Mouse (Mus musculus) embryonic facial prominence, embryonic 12.5 days (tissue): ENCODE results near the gene Scn7a. TPM values are rescaled to one million over a fixed set of nuclear protein-coding genes. Genes with fewer than 3 reads are reported as not detected.

ENCODE experiments used
- ATAC-seq: fragments of 200-750 bp; cut with Nextera tagmentation; 2 replicates; pipeline ENCODE4 v1.8.0; 2017; ENCODE audit not compliant: insufficient number of reproducible peaks, insufficient read depth, low FRiP score, low TSS enrichment
- H3K27ac ChIP-seq: fragments of 300-500 bp; sonication (generic); 2 replicates; pipeline ENCODE4 v1.5.1; 2016; ENCODE audit warnings: mild to moderate bottlenecking
- H3K27me3 ChIP-seq: fragments of 300-500 bp; sonication (generic); 2 replicates; pipeline ENCODE4 v1.6.1; 2016; ENCODE audit warnings: mild to moderate bottlenecking, moderate library complexity
- H3K36me3 ChIP-seq: fragments of 300-500 bp; sonication (generic); 2 replicates; pipeline ENCODE4 v1.6.1; 2016; ENCODE audit warnings: mild to moderate bottlenecking
- H3K4me1 ChIP-seq: fragments of 300-500 bp; sonication (generic); 2 replicates; pipeline ENCODE4 v1.6.1; 2016
- H3K4me2 ChIP-seq: fragments of 300-500 bp; sonication (generic); replicated peaks from 2 replicates; pipeline ENCODE4 v1.6.1; 2016; ENCODE audit warnings: mild to moderate bottlenecking, moderate library complexity
- H3K4me3 ChIP-seq: fragments of 300-500 bp; sonication (generic); 2 replicates; pipeline ENCODE4 v1.5.1; 2016; ENCODE audit warnings: mild to moderate bottlenecking
- H3K9ac ChIP-seq: fragments of 300-500 bp; sonication (generic); 2 replicates; pipeline ENCODE4 v1.6.1; 2016; ENCODE audit warnings: mild to moderate bottlenecking, moderate library complexity
- H3K9me3 ChIP-seq: fragments of 300-500 bp; sonication (generic); 2 replicates; pipeline ENCODE4 v1.6.1; 2016; ENCODE audit warnings: mild to moderate bottlenecking, moderate library complexity
- WGBS: fragments of 180-500 bp; shearing (Covaris S2); methylation state at CpG from one replicate; pipeline ENCODE4 v1.1.7; 2016; 5-methylcytosine and 5-hydroxymethylcytosine counted together
- polyA plus RNA-seq: library from polyadenylated mRNA; unstranded; fragments of >200 nt; fragmentation: Nextera tagmentation; extraction: Ambion mirVana; gene quantifications from 2 replicates; pipeline ENCODE4 v1.2.1, GENCODE M21; 2016

Scn7a gene
- 0.78 and 0.84 TPM in 2 replicates for polyA plus RNA-seq

DNA sequence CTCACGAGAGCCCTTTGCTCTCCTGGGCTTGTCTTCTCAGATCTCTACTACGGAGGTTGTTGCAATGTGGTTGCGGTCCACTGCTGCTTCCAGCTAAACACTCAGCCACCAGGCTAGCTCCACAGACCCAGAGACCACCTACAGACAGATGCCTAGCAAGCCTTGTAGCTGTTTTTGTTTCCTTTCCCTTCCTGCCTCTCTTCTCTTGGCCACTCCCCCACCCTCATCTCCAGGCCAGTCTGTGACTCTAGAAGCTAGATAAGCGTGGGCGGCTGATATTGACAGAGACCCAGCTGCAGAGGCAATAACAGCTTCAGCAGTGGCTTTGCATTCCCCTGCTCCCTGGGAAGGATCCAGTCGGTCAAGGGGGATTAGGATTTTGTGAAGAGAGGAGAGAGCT is at the start of gene Scn7a:
Gene Scn7a, minus strand, starts transcription at position 150 of the 400 bp plus-strand sequence.
- no peak within 1 kb of the TSS for H3K4me3 ChIP-seq
- H3K36me3 ChIP-seq = no peaks in the 10 kb centered on the region
- H3K9me3 ChIP-seq = no peaks in the 10 kb centered on the region
- ATAC-seq = no peak
- no peaks in the 10 kb centered on the region for H3K27me3 ChIP-seq
- no peaks in the 10 kb centered on the region for H3K4me1 ChIP-seq
- no peak within 1 kb of the TSS for H3K27ac ChIP-seq
- no peak within 1 kb of the TSS for H3K9ac ChIP-seq
- no peak within 1 kb of the TSS for H3K4me2 ChIP-seq
- 35% methylated on average over 6 of the region's 6 CpGs for WGBS

DNA sequence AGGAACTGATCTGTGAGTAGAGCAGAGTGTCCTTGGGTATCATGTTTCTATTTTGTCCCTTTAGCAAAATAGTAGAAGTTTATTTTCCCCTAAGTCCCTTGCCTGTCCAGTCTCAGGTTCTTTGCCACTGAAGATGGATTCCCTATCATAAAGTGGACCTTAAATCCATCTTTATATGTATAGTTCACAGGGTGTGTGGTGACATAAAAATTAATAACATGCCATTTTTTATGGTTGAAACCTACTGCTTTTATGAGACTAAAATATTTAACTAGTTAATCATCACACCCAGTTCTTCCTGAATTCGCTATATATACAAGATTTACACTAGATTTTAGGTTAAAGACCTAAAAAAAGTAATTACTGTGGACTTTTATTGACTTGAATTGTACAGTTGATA is 43.0 kb upstream of the Scn7a start:
- no peaks in the 10 kb centered on the region for H3K27me3 ChIP-seq
- 76% methylated on average over 1 of the region's 1 CpGs for WGBS
- no peaks in the 10 kb centered on the region for H3K4me1 ChIP-seq
- H3K4me3 ChIP-seq = no peak overlapping the region
- ATAC-seq = no peak
- H3K4me2 ChIP-seq = no peak overlapping the region
- H3K36me3 ChIP-seq = no peaks in the 10 kb centered on the region
- no peaks in the 10 kb centered on the region for H3K9me3 ChIP-seq
- H3K27ac ChIP-seq = no peak overlapping the region
- no peak overlapping the region for H3K9ac ChIP-seq

DNA sequence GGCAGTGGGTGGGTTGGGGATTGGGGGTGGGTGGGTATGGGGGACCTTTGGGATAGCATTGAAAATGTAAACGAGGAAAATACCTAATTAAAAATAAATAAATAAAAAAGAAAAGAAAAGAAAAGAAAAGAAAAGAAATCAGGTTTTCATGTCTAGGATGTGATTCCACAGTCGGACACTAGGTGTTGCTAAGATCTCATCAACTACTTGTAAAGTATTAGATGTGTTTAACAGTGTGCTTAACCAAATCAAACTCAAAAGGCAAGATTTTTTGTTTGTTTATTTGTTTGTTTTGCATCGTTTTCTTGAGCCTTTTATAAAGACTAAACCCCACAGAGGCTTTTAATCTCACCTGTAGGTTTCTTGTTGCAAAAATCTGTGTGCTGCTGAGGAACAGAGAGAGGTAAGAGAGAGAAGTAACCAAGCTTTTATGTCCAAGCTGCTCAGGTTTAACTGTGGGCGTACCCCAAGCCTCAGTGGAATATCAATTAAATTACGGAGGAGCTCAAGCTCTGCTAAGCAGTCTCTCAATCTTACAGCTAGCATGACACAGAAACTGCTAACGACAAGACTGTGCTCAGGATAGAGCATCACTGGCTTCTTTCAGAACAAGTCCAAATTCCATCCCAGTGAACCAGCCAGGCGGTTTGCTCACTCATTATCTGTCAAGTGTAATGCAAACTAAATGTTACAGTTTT is 35.3 kb upstream of the Scn7a start:
- WGBS = 38% methylated on average over 7 of the region's 7 CpGs
- Histone ChIP-seq H3K36me3 (no peaks in the 10 kb centered on the region), H3K4me1 (no peaks in the 10 kb centered on the region), H3K4me2 (no peak overlapping the region), H3K27ac (no peak overlapping the region), H3K9me3 (no peaks in the 10 kb centered on the region), H3K9ac (no peak overlapping the region), H3K27me3 (no peaks in the 10 kb centered on the region), H3K4me3 (no peak overlapping the region)
- no peak for ATAC-seq

DNA sequence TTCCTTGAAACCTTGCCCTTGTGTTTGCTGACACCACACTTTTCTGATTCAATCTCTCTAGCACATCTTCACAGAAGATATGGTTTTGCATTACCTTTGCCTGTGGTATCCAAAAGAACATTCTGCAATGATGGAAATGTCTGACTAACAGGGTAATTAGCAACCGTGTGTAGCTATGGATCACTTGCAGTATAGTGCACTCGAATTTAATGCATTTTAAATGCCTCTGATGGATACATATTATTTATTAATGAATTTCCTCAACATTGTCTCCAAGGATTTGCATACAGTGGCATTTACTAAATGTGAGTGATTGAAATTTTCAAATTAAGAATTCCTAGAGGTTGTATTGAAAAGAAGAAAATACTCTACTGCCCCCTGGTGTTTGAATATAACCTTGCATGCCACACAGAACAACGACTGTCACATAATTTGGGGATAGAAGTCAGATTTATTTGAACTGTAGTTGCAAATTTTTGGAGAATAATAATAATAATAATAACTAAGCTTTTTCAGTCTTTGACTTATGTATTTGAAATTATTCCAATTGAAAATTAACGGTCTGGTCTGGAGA is 15.0 kb upstream of the Scn7a start:
- Histone ChIP-seq H3K9ac (no peak overlapping the region), H3K4me2 (no peak overlapping the region), H3K27me3 (no peaks in the 10 kb centered on the region), H3K9me3 (no peaks in the 10 kb centered on the region), H3K36me3 (no peaks in the 10 kb centered on the region), H3K4me3 (no peak overlapping the region), H3K4me1 (no peaks in the 10 kb centered on the region), H3K27ac (no peak overlapping the region)
- 50% methylated on average over 4 of the region's 4 CpGs for WGBS
- no peak for ATAC-seq

DNA sequence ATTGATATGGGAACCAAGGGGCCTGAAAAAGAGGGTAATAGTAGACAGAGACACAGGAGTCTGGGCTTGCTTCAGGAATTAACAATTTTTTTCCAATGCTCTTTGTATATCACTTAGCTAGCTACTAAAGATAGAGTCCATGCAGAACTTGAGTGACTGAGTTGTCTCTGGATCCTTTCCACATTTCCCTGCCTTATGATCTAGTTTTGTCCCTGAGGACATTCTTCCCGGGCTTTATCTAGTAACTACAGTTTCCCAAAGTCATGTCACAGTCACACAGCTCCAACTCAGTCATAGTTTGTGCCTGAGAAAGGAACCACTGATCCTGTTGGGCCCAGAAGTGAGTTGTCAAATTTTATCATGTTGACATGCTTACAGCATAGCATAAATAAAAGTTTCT is 12.8 kb upstream of the Scn7a start:
- Histone ChIP-seq H3K4me1 (no peaks in the 10 kb centered on the region), H3K27me3 (no peaks in the 10 kb centered on the region), H3K27ac (no peak overlapping the region), H3K9ac (no peak overlapping the region), H3K36me3 (no peaks in the 10 kb centered on the region), H3K4me2 (no peak overlapping the region), H3K4me3 (no peak overlapping the region), H3K9me3 (no peaks in the 10 kb centered on the region)
- WGBS = 68% methylated on average over 1 of the region's 1 CpGs
- no peak for ATAC-seq

DNA sequence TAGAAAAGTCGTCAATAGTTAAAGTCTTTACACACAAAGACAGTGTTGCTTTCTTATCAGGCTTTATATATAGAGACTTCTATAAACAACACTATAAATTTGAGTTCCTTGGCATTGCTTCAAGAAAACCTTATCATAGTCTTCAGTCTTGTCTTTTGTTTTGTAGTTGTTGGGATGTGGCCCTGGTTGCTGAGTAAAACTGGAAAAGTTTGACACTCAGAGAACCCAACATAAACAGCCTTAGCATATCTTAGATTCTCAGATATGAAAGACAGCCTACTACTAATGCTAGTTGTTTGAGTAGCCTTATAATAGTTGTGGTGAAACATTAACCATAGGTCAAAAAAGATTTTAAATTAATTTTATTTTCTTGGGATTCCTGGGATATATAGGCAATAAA is 6.9 kb upstream of the Scn7a start:
- no peak for ATAC-seq
- Histone ChIP-seq H3K9ac (no peak overlapping the region), H3K27me3 (no peaks in the 10 kb centered on the region), H3K4me1 (no peaks in the 10 kb centered on the region), H3K36me3 (no peaks in the 10 kb centered on the region), H3K4me3 (no peak overlapping the region), H3K9me3 (no peaks in the 10 kb centered on the region), H3K4me2 (no peak overlapping the region), H3K27ac (no peak overlapping the region)
- 85% methylated on average over 1 of the region's 1 CpGs for WGBS

DNA sequence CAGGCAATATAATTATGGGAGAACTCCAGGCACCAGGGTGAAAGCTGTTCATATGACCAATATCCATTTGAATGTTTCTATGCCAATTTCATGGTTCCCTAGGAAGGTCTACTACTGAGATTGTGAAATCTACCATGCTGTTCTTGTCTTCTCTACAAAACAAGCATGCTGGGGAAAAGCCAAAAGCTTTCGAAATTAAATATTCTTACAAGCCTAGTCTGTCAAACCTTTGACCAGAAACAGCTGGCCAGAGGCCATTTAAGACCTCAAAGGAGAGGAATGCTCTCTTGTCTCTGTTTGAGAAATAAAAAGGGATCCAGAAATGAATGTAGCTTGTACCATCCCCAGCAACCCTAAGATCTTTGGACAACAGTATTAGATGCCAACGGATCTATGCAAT is 3.8 kb downstream of the Scn7a start:
- ATAC-seq = no peak
- Histone ChIP-seq H3K4me1 (no peaks in the 10 kb centered on the region), H3K27ac (no peak overlapping the region), H3K9me3 (no peaks in the 10 kb centered on the region), H3K9ac (no peak overlapping the region), H3K36me3 (no peaks in the 10 kb centered on the region), H3K27me3 (no peaks in the 10 kb centered on the region), H3K4me3 (no peak overlapping the region), H3K4me2 (no peak overlapping the region)
- WGBS = 87% methylated on average over 2 of the region's 2 CpGs

DNA sequence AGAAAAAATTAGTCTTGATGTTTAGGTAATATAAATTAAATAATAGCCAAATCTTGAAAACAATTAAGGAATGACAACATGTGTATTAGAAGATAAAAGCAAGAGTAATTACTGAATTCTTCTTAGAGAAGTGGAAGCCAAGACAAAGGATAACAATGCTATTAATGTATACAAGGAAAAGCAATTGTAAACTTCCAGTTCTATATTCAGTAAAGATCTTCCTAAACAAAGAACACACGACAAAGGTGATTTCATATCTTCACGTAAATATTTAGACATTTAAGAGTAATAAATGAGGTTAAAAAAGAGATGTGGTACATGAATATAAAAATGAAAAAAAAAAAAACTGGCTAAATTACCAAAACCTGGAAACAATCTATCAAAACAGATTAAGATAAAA is 16.7 kb downstream of the Scn7a start:
- H3K27ac ChIP-seq = no peak overlapping the region
- H3K36me3 ChIP-seq = no peaks in the 10 kb centered on the region
- H3K4me2 ChIP-seq = no peak overlapping the region
- H3K9me3 ChIP-seq = no peaks in the 10 kb centered on the region
- H3K9ac ChIP-seq = no peak overlapping the region
- no peak overlapping the region for H3K4me3 ChIP-seq
- no peaks in the 10 kb centered on the region for H3K27me3 ChIP-seq
- no peak for ATAC-seq
- 84% methylated on average over 2 of the region's 2 CpGs for WGBS
- H3K4me1 ChIP-seq = no peaks in the 10 kb centered on the region

DNA sequence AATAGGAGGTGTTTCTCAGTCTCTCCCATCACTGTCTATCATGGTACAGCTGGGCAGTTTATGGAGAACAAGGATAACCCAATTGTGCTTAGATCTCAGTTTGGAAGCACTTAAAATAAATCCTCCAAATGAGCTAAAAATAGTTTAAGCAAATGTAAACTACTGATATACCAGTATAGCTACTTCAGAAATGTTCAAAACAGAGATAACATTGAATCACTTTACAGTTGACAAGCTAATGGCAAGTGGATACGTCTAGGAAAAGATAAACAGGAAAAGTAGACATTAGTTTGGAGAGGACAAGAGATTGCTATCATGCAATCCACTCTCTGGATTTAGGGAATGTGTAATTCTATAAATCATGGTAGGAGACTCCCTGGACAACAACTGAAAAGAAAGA is 19.5 kb downstream of the Scn7a start:
- no peak overlapping the region for H3K4me2 ChIP-seq
- no peaks in the 10 kb centered on the region for H3K36me3 ChIP-seq
- H3K4me1 ChIP-seq = no peaks in the 10 kb centered on the region
- H3K27me3 ChIP-seq = no peaks in the 10 kb centered on the region
- ATAC-seq = no peak
- H3K27ac ChIP-seq = no peak overlapping the region
- no peaks in the 10 kb centered on the region for H3K9me3 ChIP-seq
- WGBS = 58% methylated on average over 1 of the region's 1 CpGs
- H3K4me3 ChIP-seq = no peak overlapping the region
- no peak overlapping the region for H3K9ac ChIP-seq

DNA sequence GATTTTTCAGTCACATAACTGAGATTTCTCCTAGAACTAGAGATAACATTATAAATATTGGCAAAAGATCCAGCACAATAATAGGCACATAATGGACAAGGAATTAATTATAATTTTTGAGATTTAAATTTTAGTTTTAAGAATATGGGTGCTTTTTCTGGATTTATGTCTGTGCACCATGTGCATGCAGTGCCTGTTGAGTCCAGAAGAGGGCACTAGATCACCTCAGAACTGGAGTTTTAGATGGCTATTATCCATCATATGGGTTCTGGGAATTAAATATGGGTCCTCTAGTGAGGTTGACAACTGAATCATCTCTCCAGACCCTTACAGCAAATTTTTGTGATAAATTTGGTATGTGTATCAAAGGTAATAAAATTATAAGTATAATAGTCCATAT is 21.8 kb downstream of the Scn7a start:
- Histone ChIP-seq H3K36me3 (no peaks in the 10 kb centered on the region), H3K9me3 (no peaks in the 10 kb centered on the region), H3K27ac (no peak overlapping the region), H3K4me2 (no peak overlapping the region), H3K27me3 (no peaks in the 10 kb centered on the region), H3K4me1 (no peaks in the 10 kb centered on the region), H3K4me3 (no peak overlapping the region), H3K9ac (no peak overlapping the region)
- ATAC-seq = no peak

DNA sequence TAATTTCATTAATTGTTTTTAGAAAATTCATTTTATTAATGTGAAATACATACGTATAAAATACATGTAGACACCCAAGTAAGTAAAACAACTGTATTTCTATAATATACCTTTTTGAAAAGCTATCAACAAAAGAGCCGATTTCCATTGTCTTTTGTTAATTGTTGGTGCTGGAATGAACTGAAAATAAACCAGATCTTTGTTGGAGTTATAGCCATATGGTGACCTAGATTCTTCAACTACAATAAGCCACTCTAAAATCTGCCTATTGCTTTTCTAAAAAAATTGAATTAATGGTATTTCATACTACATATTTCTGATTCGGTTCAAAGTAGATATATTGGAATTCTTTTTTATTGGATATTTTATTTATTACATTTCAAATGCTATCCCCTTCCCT is 56.7 kb downstream of the Scn7a start:
- H3K4me1 ChIP-seq = no peaks in the 10 kb centered on the region
- 94% methylated on average over 3 of the region's 3 CpGs for WGBS
- no peaks in the 10 kb centered on the region for H3K36me3 ChIP-seq
- no peak overlapping the region for H3K4me2 ChIP-seq
- H3K4me3 ChIP-seq = no peak overlapping the region
- ATAC-seq = no peak
- H3K27ac ChIP-seq = no peak overlapping the region
- H3K27me3 ChIP-seq = no peaks in the 10 kb centered on the region
- no peaks in the 10 kb centered on the region for H3K9me3 ChIP-seq
- H3K9ac ChIP-seq = no peak overlapping the region

DNA sequence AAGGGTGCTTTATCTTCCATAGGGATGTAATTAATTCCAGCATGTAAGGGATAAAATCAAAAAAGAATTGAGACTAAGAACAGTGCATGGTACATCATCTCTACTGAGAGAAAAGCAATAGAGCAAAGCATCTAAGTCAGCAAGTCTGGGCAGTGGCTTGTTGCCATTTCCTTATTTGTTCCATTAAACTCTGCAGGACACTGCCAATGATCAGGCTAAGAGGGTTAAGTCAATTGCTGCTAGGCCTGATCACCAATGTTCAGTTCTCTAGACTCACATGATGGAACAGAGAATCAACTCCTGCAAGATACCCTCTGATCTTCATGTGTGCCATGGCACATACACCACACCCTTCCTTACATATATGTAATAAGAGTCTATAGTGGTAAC is 57.1 kb downstream of the Scn7a start:
- ATAC-seq = no peak

More for the DNA sequence above, 57.1 kb downstream of the Scn7a start:
- H3K9me3 ChIP-seq = no peaks in the 10 kb centered on the region
- H3K9ac ChIP-seq = no peak overlapping the region
- no peaks in the 10 kb centered on the region for H3K36me3 ChIP-seq
- H3K4me1 ChIP-seq = no peaks in the 10 kb centered on the region
- no peak overlapping the region for H3K4me2 ChIP-seq
- no peak overlapping the region for H3K4me3 ChIP-seq
- no peaks in the 10 kb centered on the region for H3K27me3 ChIP-seq
- H3K27ac ChIP-seq = no peak overlapping the region
